Mouse (Mus musculus) G1E (cell line): ENCODE measurements at regions not wholly inside any gene's neighbourhood (a gene's known extent, or its start where the extent isn't known, plus 50 kb on each side); places are given as distances from the start of the nearest gene placed in this dataset.

Source experiments
- CTCF ChIP-seq: IDR thresholded peaks from 2 replicates; pipeline ENCODE4 v1.5.1; 2012; ENCODE audit warnings: low read depth, low read length, inconsistent platforms, mixed read lengths
- TAL1 ChIP-seq: conservative IDR thresholded peaks from 2 replicates; pipeline ENCODE4 v1.6.1; 2012; ENCODE audit warnings: low read depth, low read length, inconsistent platforms, mixed read lengths

DNA sequence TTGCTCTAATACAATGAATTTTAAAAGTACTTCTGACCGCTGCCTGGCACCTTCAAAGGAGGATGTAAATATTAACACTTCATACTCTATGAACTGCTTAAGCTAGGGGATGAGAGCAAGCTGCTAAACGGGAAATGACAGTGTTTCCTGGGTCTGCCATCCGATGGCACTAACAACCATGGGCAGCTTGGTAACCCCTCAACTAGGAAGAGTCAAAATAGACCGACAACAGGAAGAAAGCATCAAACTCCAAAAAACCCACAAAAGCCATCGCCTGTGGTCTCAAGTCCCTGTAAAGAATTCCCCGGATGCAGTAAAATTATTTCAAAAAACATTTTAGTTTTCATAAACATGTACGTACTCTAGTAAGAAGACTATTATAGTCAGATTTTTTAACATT, 175.3 kb upstream of the Smim15 start:
- TF ChIP-seq CTCF = no peak
- TF ChIP-seq TAL1 = no peak
